Mouse (Mus musculus) macrophage (primary cell): Measurements from ENCODE around the gene Cryba2. TPM values are rescaled to one million over a fixed set of nuclear protein-coding genes. Genes with fewer than 3 reads are reported as not detected.

Experiments
- H3K27ac ChIP-seq: fragments of 350-480 bp; formaldehyde crosslinking; 2 replicates; pipeline ENCODE4 v1.9.0; 2021
- H3K36me3 ChIP-seq: fragments of 350-480 bp; formaldehyde crosslinking; 2 replicates; pipeline ENCODE4 v1.9.0; 2021; ENCODE audit errors: inconsistent target
- H3K4me3 ChIP-seq: fragments of 350-480 bp; formaldehyde crosslinking; 2 replicates; pipeline ENCODE4 v1.9.0; 2021; ENCODE audit errors: inconsistent target
- H3K79me2 ChIP-seq: fragments of 350-480 bp; formaldehyde crosslinking; 2 replicates; pipeline ENCODE4 v1.9.0; 2021; ENCODE audit errors: inconsistent target
- WGBS: methylation state at CpG from one replicate; pipeline ENCODE4 v1.1.7; 2026; ENCODE audit warnings: inconsistent platforms; ENCODE audit not compliant: missing documents; 5-methylcytosine and 5-hydroxymethylcytosine counted together
- polyA plus RNA-seq: library from polyadenylated mRNA; stranded (reverse); fragments of 250-400 nt; gene quantifications from 3 replicates; pipeline ENCODE4 v1.2.4, GENCODE M21; 2018; ENCODE audit warnings: inconsistent platforms

The Cryba2 gene
- polyA plus RNA-seq, 1 experiment from 2014 or later, result not detected

DNA sequence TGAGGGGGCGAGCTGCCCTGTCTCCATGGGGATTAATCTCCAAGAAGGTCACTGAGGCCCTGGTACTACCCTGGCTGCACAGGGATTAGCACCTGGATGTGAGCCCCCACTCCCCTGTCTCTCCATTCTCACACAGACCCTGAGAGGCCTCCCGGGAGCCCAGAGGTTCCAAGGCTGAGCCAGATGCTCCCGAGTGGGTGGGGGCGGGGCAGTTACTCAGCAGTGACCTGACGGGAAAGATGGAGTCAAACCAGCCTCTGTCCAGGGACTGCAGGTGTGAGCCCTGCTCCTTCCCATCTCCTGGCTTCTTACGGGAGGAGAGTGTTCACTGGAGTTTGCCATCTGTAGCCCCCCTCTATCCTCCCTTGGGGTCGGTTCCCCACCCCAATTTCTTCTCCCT is 5.0 kb upstream of the Cryba2 start:
- H3K79me2 ChIP-seq, result no peaks in the 10 kb centered on the region
- 23% methylated on average over 7 of the region's 7 CpGs for WGBS
- no peak overlapping the region for H3K4me3 ChIP-seq
- no peaks in the 10 kb centered on the region for H3K36me3 ChIP-seq
- no peak overlapping the region for H3K27ac ChIP-seq

DNA sequence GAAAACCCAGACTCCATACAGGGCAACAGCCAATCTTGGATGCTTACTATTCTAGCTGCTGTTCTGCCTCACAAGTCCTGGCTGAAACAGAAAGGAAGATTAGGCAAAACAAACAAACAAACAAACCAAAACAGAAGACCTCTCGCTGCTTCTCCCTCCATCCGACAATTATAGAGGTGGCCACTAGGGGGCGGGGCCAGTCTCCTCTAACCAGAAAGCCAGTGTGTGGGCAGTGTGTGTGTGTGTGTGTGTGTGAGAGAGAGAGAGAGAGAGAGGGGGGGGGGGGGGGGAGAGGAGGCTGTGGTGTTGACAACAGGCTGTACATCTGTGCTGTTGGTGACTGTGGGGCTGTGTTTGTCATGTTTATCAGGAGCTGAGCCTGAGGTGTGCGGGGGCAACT is 2.0 kb upstream of the Cryba2 start:
- Histone ChIP-seq H3K36me3 (no peaks in the 10 kb centered on the region), H3K27ac (no peak overlapping the region), H3K4me3 (no peak overlapping the region), H3K79me2 (no peaks in the 10 kb centered on the region)
- WGBS, result 39% methylated on average over 2 of the region's 4 CpGs

DNA sequence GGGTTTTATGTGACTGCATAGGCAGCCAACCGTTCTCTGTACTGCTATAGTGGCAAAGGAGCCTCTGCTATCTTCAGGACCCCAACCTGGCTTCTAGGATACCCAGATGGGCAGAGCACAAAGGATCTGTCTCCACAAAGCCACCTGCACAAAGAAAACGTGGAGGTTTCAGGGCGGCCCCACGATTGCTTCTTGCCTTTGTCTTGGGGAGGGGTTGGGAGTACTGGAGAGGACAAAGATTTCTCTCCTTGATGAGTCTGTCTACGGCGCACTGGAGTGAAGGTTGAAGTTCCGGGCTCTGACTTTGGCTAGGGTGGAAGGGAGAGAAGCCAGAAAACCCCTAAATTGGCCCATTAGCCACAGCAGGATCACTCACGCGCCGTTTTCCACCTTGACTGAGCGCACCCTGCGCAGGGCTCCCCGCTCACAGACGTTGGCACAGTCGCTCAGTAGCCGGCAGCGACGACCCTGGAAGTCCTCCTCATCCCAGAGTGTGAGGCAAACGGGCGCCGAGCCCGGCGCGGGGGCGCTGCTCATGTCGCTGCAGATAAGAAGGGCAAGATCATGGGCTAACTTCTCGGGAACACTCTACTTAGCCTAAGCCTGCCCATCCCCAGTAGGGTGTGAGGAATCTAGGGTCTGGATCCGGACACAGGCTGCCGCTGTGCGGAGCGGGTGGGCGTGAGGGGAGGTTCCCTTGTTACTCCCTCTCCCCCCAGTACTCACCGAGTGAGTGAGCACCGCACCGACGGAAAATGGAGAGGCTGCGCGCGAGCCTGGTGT is 401 bp downstream of the Cryba2 start:
- 6% methylated on average over 39 of the region's 39 CpGs for WGBS
- Histone ChIP-seq H3K4me3 (no peak overlapping the region), H3K36me3 (no peaks in the 10 kb centered on the region), H3K79me2 (no peaks in the 10 kb centered on the region), H3K27ac (no peak overlapping the region)

DNA sequence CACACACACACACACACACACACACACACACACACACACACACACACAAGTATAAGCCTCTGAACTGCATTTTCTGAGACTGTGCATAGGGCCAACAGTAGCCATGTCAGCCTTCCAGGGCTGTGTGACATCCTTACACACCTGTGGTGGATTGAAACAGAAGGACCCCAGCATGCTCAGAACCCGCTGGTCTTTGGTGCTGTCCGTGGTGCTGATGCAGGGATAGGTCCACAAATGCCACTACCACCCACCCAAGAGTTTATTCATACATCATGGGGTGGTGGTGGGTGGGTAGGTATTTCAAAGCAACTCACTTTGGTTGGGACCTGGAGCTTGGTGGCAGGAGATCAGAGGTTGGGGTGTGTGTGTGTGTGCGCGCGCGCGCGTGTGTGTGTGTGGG is 1.4 kb downstream of the Cryba2 start:
- 8% methylated on average over 2 of the region's 8 CpGs for WGBS
- Histone ChIP-seq H3K27ac (no peak overlapping the region), H3K79me2 (no peaks in the 10 kb centered on the region), H3K36me3 (no peaks in the 10 kb centered on the region), H3K4me3 (no peak overlapping the region)

DNA sequence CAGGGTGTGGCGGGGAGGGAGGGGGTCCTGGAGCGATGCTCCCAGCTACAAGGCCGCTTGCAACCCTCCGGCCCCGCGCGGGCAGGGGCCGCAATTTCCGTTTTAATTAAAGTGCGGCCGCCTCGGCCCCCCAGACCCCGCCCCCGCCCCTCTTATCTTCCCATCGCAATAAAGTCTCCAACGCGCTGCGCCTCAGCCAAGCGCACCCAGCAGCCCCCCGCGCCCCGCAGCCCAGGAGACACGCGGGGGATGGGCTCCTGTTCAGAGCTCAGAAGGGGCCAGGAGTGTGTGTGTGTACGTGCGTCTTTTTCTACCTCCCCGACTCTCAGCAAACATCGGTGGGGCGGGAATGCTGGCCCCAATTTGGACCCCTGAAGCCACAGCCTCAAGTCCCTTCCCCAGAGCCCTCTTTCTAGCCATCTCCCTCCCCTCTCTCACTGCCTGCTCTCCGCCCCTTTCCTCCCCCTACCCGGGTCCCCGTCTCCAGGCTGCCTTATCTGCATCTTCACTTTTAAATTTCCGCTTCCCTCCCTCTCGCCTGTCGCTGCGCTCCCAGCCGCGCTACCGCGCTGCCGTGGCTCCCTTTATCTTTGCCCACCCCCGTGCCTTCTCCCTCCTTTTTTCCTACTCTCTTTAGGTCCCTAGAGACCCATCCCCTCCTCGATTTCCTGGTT is 7.4 kb downstream of the Cryba2 start, which contains the start of gene Fev:
Fev (minus strand) TSS at position 51 of the 674 bp plus-strand sequence.
- H3K4me3 ChIP-seq, result no peak within 1 kb of the TSS
- no peak within 1 kb of the TSS for H3K27ac ChIP-seq
- H3K79me2 ChIP-seq, result no peaks in the 10 kb centered on the region
- 1% methylated on average over 42 of the region's 43 CpGs for WGBS
- H3K36me3 ChIP-seq, result no peaks in the 10 kb centered on the region

DNA sequence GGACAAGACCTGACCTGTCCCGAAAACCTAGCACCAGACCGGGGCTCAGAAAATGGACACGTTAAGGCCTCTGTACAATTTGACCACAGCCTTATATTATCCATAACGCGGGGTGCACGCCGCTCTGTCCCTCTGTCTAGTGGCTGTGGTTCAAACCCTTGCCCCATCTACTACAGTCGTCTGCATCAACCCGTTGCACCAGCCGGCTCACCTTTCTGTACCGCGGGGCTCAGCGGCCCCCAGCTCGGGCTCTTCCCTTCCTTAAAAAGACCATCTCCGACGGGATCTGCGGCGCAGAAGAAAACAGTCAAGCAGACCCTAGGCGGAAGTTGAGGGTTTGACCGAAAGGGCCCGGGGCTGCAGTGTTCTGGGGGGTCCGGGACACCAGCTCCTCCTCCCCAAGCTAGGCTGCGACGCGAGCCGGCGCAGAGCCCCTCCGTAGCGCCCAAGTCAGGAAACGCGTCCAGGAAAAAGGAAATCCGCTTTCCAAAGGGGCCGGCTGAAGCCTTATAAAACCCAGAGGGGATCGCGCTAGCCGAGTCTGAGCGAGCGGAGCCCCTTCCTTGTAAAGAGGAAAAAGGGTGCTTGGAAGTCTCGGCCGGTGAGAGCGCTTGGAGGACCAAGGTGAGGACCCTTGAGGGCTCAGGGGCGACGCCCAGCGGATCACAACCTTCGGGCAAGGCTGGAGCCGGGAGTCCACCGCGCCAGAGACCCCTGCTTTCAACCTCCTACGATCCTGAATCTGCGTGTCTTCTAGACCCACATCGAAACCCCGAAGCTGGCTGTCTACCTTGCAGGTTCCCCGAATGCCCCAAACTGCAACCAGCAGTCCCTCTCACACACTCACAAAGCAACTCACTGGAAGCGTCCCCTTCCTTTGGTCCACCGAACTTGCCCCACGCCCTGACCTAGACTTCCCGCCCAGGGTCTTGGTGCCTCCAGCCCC is 8.5 kb downstream of the Cryba2 start:
- no peak overlapping the region for H3K4me3 ChIP-seq
- 4% methylated on average over 57 of the region's 57 CpGs for WGBS
- no peaks in the 10 kb centered on the region for H3K36me3 ChIP-seq
- no peaks in the 10 kb centered on the region for H3K79me2 ChIP-seq
- no peak overlapping the region for H3K27ac ChIP-seq

DNA sequence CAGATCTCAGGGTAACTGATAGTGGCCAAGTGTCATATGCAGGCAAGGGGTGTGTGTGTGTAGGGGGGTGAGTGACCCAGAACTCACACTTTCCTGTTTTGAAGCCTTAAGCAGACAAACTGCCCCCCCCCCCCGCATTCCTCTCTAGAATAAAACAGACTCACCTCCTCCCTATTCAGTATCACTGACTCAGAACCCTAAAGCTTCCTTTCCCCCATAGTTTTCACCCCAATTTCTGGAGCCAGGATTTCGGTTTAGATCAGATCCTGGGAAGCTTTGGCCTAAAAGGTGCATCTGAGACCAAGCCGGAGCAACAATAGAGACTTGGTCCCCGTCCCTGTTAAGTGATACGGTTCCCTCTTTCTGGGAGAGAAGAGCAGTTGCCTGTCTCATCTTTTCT is 9.5 kb downstream of the Cryba2 start:
- H3K27ac ChIP-seq, result no peak overlapping the region
- WGBS, result 31% methylated on average over 4 of the region's 5 CpGs
- H3K79me2 ChIP-seq, result no peaks in the 10 kb centered on the region

DNA sequence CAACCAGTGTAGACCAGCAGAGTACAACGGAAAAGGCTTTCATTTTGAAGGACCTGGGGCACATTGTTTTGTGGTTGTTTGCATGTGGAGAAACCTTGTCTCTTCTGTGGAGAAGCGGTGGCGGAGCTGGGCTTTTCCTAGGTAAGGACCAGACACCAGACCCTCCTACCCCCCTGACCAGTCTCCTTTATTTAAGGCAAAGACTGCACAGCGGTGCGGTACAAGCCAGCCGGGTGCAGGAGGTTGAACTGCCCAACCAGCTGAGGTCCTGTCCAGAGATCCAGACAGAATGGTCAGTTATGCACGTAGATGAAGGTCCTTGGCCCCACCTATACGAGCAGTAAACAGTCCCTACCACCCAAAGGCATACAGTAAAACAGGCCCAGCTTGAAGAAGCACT is 10.1 kb downstream of the Cryba2 start:
- H3K36me3 ChIP-seq, result no peaks in the 10 kb centered on the region
- H3K4me3 ChIP-seq, result no peak overlapping the region
- H3K27ac ChIP-seq, result no peak overlapping the region
- 9% methylated on average over 8 of the region's 8 CpGs for WGBS
- H3K79me2 ChIP-seq, result no peaks in the 10 kb centered on the region

More for the DNA sequence above, 9.5 kb downstream of the Cryba2 start:
- Histone ChIP-seq H3K4me3 (no peak overlapping the region), H3K36me3 (no peaks in the 10 kb centered on the region)

DNA sequence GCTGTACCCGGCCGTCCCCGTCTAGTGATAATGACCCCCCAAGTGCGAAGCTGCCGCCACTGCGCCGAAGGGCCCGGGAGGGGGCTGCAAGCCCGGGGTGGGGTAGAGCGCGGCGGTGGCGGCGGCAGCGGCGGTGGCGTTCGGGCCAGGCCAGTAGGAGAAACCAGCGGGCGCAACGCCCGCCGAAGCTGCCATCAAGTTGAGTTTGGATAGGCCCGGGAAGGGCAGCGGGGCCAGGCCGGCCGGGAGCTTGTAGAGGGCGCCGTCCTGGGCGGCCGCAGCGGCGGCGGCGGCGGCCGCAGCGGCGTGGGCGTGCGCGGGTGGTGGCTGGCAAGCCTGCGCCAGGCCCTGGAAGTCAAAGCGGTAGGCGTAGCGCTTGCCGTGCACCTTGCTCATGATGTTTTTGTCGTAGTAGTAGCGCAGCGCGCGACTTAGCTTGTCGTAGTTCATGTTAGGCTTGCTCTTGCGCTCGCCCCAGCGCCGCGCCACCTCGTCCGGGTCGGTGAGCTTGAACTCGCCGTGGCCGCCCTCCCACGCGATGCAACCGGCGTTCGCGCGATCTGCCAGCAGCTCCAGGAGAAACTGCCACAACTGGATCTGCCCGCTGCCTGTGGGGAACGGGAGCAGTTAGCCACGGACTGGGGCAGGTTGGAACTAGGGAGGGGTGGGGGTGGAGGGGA is 10.7 kb downstream of the Cryba2 start:
- Histone ChIP-seq H3K27ac (no peak overlapping the region), H3K36me3 (no peaks in the 10 kb centered on the region), H3K4me3 (no peak overlapping the region), H3K79me2 (no peaks in the 10 kb centered on the region)
- WGBS, result 2% methylated on average over 66 of the region's 74 CpGs

DNA sequence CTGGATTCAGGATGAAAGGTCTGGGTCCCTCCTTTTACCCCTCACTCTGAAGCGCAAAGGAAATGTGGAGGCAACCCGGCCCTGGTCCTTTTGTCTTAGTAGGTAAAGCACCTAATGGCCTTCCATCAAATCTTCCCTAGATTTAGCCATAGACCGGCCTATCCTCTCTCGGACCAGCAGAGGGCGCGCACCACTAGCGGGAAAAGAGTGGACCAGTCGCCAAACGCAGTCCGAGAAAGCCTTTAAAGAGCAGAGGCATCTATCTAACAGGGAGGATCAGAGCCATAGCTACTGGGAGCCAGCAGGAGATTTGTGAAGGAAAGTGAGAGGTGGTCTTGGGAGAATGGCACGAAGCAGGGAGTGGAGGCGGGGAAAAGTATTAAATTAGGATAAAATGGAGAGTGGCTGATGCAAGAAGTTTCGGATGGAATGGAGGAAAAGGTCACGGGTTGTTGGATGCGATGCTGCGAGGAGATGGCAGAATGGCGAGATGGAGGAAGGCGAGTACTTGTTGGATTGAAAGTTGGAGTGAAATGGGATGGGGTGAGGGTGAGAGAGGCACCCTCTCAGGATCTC is 12.1 kb downstream of the Cryba2 start:
- no peaks in the 10 kb centered on the region for H3K36me3 ChIP-seq
- no peak overlapping the region for H3K4me3 ChIP-seq
- no peak overlapping the region for H3K27ac ChIP-seq
- H3K79me2 ChIP-seq, result no peaks in the 10 kb centered on the region
- 3% methylated on average over 12 of the region's 18 CpGs for WGBS

DNA sequence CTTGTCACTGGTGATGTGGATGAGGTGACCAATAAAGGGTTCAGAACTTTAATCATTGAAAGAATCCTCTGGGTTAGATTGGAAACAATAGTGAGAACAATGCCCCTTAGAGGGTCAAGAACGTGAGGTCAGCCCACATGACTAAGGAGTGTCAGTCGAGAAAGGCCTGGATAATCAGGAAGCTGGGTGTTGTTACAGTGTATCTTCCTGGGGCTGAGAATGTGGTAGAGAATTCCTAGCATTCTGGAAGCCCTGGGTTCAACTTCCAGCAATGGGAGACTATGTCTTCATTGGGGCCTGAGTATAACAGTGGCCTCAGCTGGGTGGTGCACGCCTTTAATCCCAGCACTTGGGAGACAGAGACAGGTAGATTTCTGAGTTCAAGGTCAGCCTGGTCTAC is 15.7 kb downstream of the Cryba2 start:
- 35% methylated on average over 3 of the region's 3 CpGs for WGBS
- Histone ChIP-seq H3K36me3 (no peaks in the 10 kb centered on the region), H3K4me3 (no peak overlapping the region), H3K27ac (no peak overlapping the region), H3K79me2 (no peaks in the 10 kb centered on the region)

DNA sequence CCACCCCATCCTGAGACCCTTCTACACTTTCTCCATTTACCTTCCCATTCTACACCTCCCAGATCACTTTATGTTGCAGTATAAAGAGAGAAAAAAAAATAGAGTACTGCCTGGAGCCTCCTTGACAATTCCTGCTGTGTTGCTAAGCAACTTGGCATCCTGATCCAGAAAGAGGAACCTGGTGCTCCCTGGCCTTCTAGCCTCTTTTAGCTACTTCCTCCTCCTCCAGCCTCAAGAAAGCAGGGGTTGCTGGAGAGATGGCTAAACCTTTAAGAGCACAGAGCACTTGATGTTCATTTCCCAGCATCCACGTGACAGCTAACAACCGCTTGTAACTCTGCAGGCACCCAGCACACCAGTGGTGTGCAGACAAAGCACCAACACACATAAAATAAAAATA is 20.7 kb downstream of the Cryba2 start:
- H3K27ac ChIP-seq, result no peak overlapping the region
- H3K79me2 ChIP-seq, result no peaks in the 10 kb centered on the region
- no peaks in the 10 kb centered on the region for H3K36me3 ChIP-seq
- no peak overlapping the region for H3K4me3 ChIP-seq
- WGBS, result 20% methylated on average over 2 of the region's 2 CpGs

DNA sequence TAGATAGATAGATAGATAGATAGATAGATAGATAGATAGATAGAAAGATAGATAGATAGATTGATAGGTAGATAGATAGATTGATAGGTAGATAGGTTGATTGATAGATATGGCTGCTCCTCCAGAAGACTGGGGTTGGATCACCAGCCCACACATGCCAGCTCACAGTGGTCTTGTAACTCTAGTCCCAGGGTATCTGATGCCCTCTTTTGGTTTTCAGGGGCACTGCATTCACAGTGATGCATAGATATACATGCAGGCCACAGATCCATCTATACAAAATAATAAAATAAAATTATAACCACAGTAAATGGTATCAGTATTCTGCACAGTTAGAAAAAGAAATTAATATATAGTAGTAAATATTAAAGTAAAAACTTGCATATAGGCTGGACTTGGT is 31.2 kb downstream of the Cryba2 start:
- H3K27ac ChIP-seq, result no peak overlapping the region
- H3K79me2 ChIP-seq, result no peaks in the 10 kb centered on the region
- H3K4me3 ChIP-seq, result no peak overlapping the region
- H3K36me3 ChIP-seq, result no peaks in the 10 kb centered on the region
